Mouse (Mus musculus): ENCODE results near the gene Uggt2. TPM values are rescaled to one million over a fixed set of nuclear protein-coding genes. Genes with fewer than 3 reads are reported as not detected.

Uggt2 gene
- polyA plus RNA-seq, 1 experiment from 2014 or later, result 13.3 TPM

DNA sequence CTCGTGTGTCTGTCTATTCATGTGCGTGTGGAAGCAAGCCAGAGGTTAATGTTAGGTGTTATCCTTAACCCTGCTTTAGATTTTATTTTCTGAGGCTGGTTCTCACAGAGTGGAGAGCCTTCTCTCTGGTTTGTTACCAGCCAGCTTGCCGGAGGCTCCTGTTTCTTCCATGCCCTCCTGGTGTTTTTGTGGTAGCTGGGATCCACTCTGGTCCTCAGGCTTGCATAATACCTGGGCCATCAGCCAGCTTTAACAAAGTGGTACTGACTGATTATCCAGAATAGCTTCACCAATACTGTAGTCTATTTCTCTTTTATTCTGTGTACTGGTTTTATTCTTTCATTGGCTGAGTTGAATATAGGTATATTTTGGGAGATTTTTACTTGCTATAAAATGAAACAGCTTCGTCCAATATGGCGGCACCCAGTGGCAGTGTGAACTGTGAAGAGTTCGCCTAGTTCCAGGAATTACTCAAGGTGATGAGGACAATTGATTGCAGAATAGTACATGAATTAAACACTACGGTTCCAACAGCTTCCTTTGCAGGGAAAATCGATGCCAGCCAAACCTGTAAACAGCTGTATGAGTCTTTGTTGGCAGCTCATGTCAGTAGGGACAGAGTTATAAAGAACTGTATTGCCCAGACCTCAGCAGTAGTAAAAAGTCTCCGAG lies 147.2 kb downstream of the Uggt2 start:
- ATAC-seq (ENCODE audit: low read depth), result no peak
- Histone ChIP-seq H3K36me3 (ENCODE audit: control insufficient read depth, insufficient read depth, low read length) (peaks cover 27% of the 10 kb centered on the region), H3K4me2 (ENCODE audit: low read depth, low read length) (no peak overlapping the region), H3K9ac (ENCODE audit: low read depth, low read length) (no peak overlapping the region), H3K27me3 (replicated peaks; ENCODE audit: control insufficient read depth, insufficient read depth, low read length) (no peaks in the 10 kb centered on the region), H3K27ac (replicated peaks; ENCODE audit: low read depth, low read length) (no peak overlapping the region), H3K9me3 (ENCODE audit: control insufficient read depth, low read length) (no peaks in the 10 kb centered on the region), H3K4me1 (ENCODE audit: control insufficient read depth, insufficient read depth, low read length) (no peaks in the 10 kb centered on the region), H3K4me3 (ENCODE audit: low read depth, low read length) (no peak overlapping the region)
- no peak for DNase-seq (ENCODE audit: low spot score)
- WGBS, result 94% methylated on average over 9 of the region's 9 CpGs

DNA sequence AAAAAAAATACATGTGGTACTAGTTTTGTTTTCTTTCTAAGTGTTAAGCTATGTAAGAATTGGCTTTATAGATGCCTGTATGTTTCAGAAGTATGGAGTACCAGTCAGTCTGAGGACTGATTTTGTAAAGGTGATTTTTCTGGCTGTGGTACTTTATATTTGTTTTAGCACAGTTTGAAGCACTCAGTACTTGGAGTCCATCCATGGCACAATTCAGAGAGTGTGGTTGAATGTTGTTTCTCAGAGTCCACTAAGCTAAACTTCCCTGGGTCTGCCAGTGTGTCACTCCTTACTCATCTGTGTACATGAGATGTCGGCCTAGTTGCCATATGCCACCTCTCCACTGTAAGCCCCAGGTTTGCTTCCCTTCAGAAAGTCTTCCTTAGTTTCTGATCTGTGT lies 150.4 kb downstream of the Uggt2 start:
- H3K27ac ChIP-seq (replicated peaks; ENCODE audit: low read depth, low read length), result no peak overlapping the region
- ATAC-seq (ENCODE audit: low read depth) (no peak), DNase-seq (ENCODE audit: low spot score) (no peak)
- no peak overlapping the region for H3K4me2 ChIP-seq (ENCODE audit: low read depth, low read length)
- H3K36me3 ChIP-seq (ENCODE audit: control insufficient read depth, insufficient read depth, low read length), result peaks cover 6% of the 10 kb centered on the region
- H3K4me1 ChIP-seq (ENCODE audit: control insufficient read depth, insufficient read depth, low read length), result 0 out of 2 replicates have a peak, but pooled peaks cover 3% of the 10 kb centered on the region
- 90% methylated on average over 1 of the region's 1 CpGs for WGBS
- no peaks in the 10 kb centered on the region for H3K9me3 ChIP-seq (ENCODE audit: control insufficient read depth, low read length)
- no peak overlapping the region for H3K4me3 ChIP-seq (ENCODE audit: low read depth, low read length)
- H3K27me3 ChIP-seq (replicated peaks; ENCODE audit: control insufficient read depth, insufficient read depth, low read length), result no peaks in the 10 kb centered on the region
- no peak overlapping the region for H3K9ac ChIP-seq (ENCODE audit: low read depth, low read length)

DNA sequence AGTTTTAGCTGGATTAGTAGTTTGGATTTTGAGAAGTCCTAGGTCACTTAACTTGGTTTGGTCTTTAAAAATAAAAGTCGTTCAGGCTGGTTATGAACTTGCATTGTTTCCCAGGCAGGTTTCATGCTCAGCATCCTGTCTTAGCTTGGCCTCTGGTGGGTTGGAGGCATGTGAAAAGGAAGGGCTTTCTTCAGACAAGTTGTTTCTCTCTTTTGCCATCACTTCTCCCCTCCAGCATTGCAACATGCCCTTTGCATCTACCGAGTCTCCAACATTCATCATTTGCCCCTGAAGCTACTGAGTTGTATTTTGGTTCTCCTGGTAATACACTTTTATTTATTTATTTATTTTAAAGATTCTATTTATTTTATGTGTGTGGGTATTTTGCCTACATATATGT lies 154.5 kb downstream of the Uggt2 start:
- WGBS, result 74% methylated on average over 2 of the region's 2 CpGs
- ATAC-seq (ENCODE audit: low read depth), result no peak

DNA sequence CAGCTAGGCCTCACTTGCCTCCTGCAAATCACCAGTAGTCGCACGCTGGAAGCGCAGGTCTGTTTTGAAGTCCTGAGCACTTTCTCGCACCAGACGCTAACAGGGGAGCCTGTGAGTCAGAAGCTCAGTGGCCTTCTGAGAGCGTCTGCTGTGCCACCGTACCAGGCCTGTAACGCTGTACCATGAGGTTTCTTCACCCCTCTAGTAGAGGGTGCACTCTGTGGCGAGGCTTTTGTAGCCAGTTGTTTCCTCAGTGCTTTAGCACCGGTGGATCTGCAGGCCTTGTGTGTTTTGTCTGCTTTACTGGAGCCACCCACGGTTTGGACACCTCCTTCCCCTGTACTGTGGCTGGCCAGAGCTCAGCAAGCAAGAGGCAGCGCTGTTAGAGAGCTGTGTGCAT lies 157.2 kb downstream of the Uggt2 start:
- Histone ChIP-seq H3K4me3 (ENCODE audit: low read depth, low read length) (no peak overlapping the region), H3K4me1 (ENCODE audit: control insufficient read depth, insufficient read depth, low read length) (peaks cover 15% of the 10 kb centered on the region), H3K27ac (replicated peaks; ENCODE audit: low read depth, low read length) (no peak overlapping the region), H3K9ac (ENCODE audit: low read depth, low read length) (no peak overlapping the region), H3K36me3 (ENCODE audit: control insufficient read depth, insufficient read depth, low read length) (no peaks in the 10 kb centered on the region), H3K27me3 (replicated peaks; ENCODE audit: control insufficient read depth, insufficient read depth, low read length) (no peaks in the 10 kb centered on the region), H3K4me2 (ENCODE audit: low read depth, low read length) (no peak overlapping the region), H3K9me3 (ENCODE audit: control insufficient read depth, low read length) (no peaks in the 10 kb centered on the region)
- no peak for ATAC-seq (ENCODE audit: low read depth)
- WGBS, result 53% methylated on average over 12 of the region's 12 CpGs
- no peak for DNase-seq (ENCODE audit: low spot score)

More for the DNA sequence above, 154.5 kb downstream of the Uggt2 start:
- Histone ChIP-seq H3K4me1 (ENCODE audit: control insufficient read depth, insufficient read depth, low read length) (peaks cover 6% of the 10 kb centered on the region), H3K27ac (replicated peaks; ENCODE audit: low read depth, low read length) (no peak overlapping the region), H3K4me2 (ENCODE audit: low read depth, low read length) (no peak overlapping the region), H3K36me3 (ENCODE audit: control insufficient read depth, insufficient read depth, low read length) (no peaks in the 10 kb centered on the region), H3K9me3 (ENCODE audit: control insufficient read depth, low read length) (no peaks in the 10 kb centered on the region), H3K4me3 (ENCODE audit: low read depth, low read length) (no peak overlapping the region), H3K9ac (ENCODE audit: low read depth, low read length) (no peak overlapping the region), H3K27me3 (replicated peaks; ENCODE audit: control insufficient read depth, insufficient read depth, low read length) (no peaks in the 10 kb centered on the region)
- DNase-seq (ENCODE audit: low spot score), result no peak

DNA sequence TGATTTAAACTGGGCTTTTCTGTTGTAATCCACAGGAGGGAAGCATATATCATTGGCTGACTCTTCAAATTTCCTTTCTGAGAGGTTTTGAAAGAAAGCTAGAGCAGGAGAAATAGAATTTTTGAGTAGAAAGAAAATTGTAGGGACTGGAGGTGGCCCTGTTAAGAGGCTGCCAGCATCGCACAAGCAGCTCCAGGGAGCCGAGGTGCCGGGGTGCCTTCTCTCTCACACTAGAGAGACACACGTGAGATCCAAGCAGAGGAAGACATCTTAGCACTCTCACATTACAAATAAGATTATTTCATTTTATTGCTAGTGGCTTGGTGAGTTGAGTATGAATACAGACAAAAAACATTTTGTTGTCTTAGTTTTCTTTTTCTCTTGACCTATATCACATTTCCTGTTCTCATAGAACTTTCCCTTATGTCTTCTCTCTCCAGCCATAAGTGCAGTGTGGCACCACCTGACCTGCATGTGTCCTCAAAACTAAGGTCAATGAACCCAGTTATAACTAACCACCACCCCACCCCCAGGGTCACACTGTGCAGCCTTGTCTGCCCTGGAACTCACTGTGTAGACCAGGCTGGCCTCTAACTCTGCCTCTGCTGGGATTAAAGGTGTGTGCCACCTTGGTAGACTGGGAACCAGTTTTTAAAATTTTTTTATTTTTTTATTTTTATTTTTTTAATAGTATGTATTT lies 158.3 kb downstream of the Uggt2 start:
- Histone ChIP-seq H3K4me3 (ENCODE audit: low read depth, low read length) (no peak overlapping the region), H3K4me2 (ENCODE audit: low read depth, low read length) (no peak overlapping the region), H3K9me3 (ENCODE audit: control insufficient read depth, low read length) (no peaks in the 10 kb centered on the region), H3K9ac (ENCODE audit: low read depth, low read length) (no peak overlapping the region), H3K27me3 (replicated peaks; ENCODE audit: control insufficient read depth, insufficient read depth, low read length) (no peaks in the 10 kb centered on the region), H3K4me1 (ENCODE audit: control insufficient read depth, insufficient read depth, low read length) (peaks cover 20% of the 10 kb centered on the region), H3K27ac (replicated peaks; ENCODE audit: low read depth, low read length) (no peak overlapping the region), H3K36me3 (ENCODE audit: control insufficient read depth, insufficient read depth, low read length) (no peaks in the 10 kb centered on the region)
- ATAC-seq (ENCODE audit: low read depth) (no peak), DNase-seq (ENCODE audit: low spot score) (no peak)
- 76% methylated on average over 4 of the region's 4 CpGs for WGBS

DNA sequence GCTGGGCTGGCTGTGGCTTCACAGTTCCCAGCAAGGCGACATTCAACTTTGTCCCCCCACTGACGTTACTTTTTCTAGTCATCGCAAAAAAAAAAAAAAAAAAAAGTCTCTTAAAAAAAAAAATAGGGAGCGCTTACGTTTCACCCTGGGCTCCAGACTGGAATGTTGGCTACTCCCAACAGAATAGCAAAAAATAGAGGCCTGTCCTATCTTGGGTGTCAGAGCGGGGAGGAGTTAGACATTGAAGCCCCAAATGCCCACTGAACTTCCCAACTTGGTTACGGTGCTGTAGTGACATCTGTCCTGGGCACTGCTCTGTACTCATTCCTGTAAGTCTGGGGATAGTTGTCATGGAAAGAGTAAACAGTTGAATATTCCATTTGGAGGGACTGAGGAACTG lies 160.7 kb downstream of the Uggt2 start:
- Histone ChIP-seq H3K4me2 (ENCODE audit: low read depth, low read length) (peak overlapping the region; percentile 83), H3K27ac (replicated peaks; ENCODE audit: low read depth, low read length) (peak overlapping the region; percentile 94; the same call in 1 of the 2 replicates)

DNA sequence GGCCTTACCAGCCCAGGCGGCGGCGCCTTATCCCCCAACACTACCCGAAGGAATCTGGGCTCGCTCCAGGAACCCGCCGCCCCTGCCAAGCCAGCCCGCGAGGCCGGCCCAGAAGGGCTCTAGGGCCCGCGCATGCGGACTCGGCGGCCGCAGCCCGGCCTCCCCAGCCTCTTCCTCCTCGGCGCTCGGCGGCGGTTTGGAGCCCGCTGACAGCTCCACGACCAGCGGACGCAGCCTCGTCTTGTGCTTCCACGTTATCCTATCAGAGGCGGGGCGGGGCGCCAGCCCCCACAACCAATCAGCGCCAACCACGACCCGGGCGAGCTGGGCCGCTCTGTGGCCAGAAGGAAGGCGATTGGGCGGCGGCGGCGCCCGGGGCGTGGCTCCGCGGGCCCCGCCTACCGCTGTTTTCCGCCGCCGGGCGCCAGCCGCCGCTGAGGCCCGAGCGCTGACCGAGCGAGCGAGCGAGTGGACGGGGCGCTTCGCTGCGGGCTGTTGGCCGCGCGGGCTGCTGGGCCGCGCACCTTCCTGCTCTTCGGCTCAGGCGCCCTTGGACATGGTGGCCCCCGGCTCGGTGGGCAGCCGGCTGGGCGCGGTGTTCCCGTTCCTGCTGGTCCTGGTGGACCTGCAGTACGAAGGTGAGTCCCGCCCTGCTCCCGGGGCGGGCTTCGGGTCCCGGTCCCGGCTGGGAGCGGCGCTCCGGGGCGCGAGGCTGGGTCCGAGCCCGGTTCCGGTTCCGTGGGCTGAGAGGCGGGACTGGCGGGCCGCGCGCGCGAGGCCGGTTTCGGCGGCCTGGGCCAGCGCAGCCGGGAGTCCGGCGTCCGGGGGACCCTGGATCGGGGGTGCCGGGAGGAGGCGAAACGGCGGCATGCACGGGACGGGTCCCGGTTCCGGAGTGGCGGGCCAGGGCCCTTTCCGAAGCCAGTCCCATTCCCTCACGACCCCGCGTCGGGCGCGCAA lies 161.4 kb downstream of the Uggt2 start, which contains the start of gene Dnajc3:
TSS of gene Dnajc3 (plus strand) at position 444 of the 960 bp plus-strand sequence.
- peak within 1 kb of the TSS; percentile 98 for H3K4me3 ChIP-seq (ENCODE audit: low read depth, low read length)
- H3K9me3 ChIP-seq (ENCODE audit: control insufficient read depth, low read length), result no peaks in the 10 kb centered on the region
- ATAC-seq (ENCODE audit: low read depth) (peak; percentile 100), DNase-seq (ENCODE audit: low spot score) (peak; percentile 99)
- no peaks in the 10 kb centered on the region for H3K36me3 ChIP-seq (ENCODE audit: control insufficient read depth, insufficient read depth, low read length)
- WGBS, result under 1% methylated on average over 55 of the region's 124 CpGs
- H3K27ac ChIP-seq (replicated peaks; ENCODE audit: low read depth, low read length), result peak within 1 kb of the TSS; percentile 94
- peaks cover 17% of the 10 kb centered on the region for H3K4me1 ChIP-seq (ENCODE audit: control insufficient read depth, insufficient read depth, low read length)
- H3K9ac ChIP-seq (ENCODE audit: low read depth, low read length), result peak within 1 kb of the TSS; percentile 99
- no peaks in the 10 kb centered on the region for H3K27me3 ChIP-seq (replicated peaks; ENCODE audit: control insufficient read depth, insufficient read depth, low read length)
- H3K4me2 ChIP-seq (ENCODE audit: low read depth, low read length), result peak within 1 kb of the TSS; percentile 83

More for the DNA sequence above, 160.7 kb downstream of the Uggt2 start:
- H3K9ac ChIP-seq (ENCODE audit: low read depth, low read length), result peak overlapping the region; percentile 99
- ATAC-seq (ENCODE audit: low read depth), result no peak
- H3K4me3 ChIP-seq (ENCODE audit: low read depth, low read length), result peak overlapping the region; percentile 98
- H3K27me3 ChIP-seq (replicated peaks; ENCODE audit: control insufficient read depth, insufficient read depth, low read length), result no peaks in the 10 kb centered on the region
- peaks cover 17% of the 10 kb centered on the region for H3K4me1 ChIP-seq (ENCODE audit: control insufficient read depth, insufficient read depth, low read length)
- WGBS, result 0% methylated on average over 7 of the region's 7 CpGs
- no peaks in the 10 kb centered on the region for H3K36me3 ChIP-seq (ENCODE audit: control insufficient read depth, insufficient read depth, low read length)
- H3K9me3 ChIP-seq (ENCODE audit: control insufficient read depth, low read length), result no peaks in the 10 kb centered on the region
- DNase-seq (ENCODE audit: low spot score), result peak; percentile 39

DNA sequence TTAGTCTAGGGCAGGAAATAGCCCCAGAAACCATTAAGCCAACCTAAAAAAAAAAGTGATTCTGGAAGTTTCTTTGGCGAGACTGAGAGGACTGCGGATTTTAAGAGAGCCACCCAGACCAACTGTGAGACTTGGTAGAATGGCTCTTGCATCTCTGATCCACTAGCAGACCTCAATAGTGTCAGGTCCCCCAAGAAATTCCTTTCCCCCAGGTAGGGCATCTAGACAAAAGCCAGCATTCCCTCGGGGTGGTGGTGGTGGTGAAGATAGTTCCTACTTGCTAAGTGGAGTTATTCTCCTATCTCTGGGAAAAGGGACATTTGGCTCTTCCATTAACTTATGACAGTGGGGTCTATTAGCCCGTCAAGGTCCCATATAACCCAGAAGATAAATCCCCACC lies 162.3 kb downstream of the Uggt2 start:
- Histone ChIP-seq H3K27me3 (replicated peaks; ENCODE audit: control insufficient read depth, insufficient read depth, low read length) (no peaks in the 10 kb centered on the region), H3K27ac (replicated peaks; ENCODE audit: low read depth, low read length) (peak overlapping the region; percentile 77; the same call in 1 of the 2 replicates), H3K4me1 (ENCODE audit: control insufficient read depth, insufficient read depth, low read length) (peaks cover 17% of the 10 kb centered on the region), H3K36me3 (ENCODE audit: control insufficient read depth, insufficient read depth, low read length) (no peaks in the 10 kb centered on the region), H3K9me3 (ENCODE audit: control insufficient read depth, low read length) (no peaks in the 10 kb centered on the region), H3K4me2 (ENCODE audit: low read depth, low read length) (peak overlapping the region; percentile 73), H3K4me3 (ENCODE audit: low read depth, low read length) (peak overlapping the region; percentile 98), H3K9ac (ENCODE audit: low read depth, low read length) (peak overlapping the region; percentile 70)
- WGBS, result 31% methylated on average over 4 of the region's 4 CpGs
- ATAC-seq (ENCODE audit: low read depth), result peak; percentile 1; the same call in 1 of the 2 replicates
- DNase-seq (ENCODE audit: low spot score), result no peak
